Mouse (Mus musculus) central nervous system, embryonic 11.5 days (tissue): ENCODE results near the gene Vstm2b. TPM values are rescaled to one million over a fixed set of nuclear protein-coding genes. Genes with fewer than 3 reads are reported as not detected.

Experiments
- polyA plus RNA-seq: library from polyadenylated mRNA; depleted of rRNA; stranded (reverse); fragments of >200 nt; gene quantifications from 2 replicates; pipeline ENCODE4 v1.2.3, GENCODE M21; 2012; rRNA removed

The Vstm2b gene
- 11.4 and 28.0 TPM in 2 replicates for polyA plus RNA-seq

GRCm38 (mm10) chr7:40898096-40898710 lies at the start of gene Vstm2b:
Vstm2b (plus strand) TSS chr7:40898328.

Other genes starting within 250 kb of the Vstm2b start
- gene 4930433I11Rik, start 89.2 kb downstream of the Vstm2b start, polyA plus RNA-seq = not detected in 2 replicates
- not detected in 2 replicates for gene Gm4884, start 134.4 kb downstream of the Vstm2b start, polyA plus RNA-seq